Mouse (Mus musculus) forelimb bud, embryonic 11.5 days (tissue): ENCODE data around the gene Tmem123.

Experiments used
- DNase-seq: peaks from one replicate; pipeline ENCODE4 v3.0.0-alpha.2; 2012; ENCODE audit warnings: low read depth, low spot score

Tmem123 gene

GRCm38 (mm10) chr9:7824916-7825315, 61.1 kb downstream of the Tmem123 start:
- no peak for DNase-seq

- DNase-seq = no peak
These were observed 64.9 kb downstream of the Tmem123 start for GRCm38 (mm10) chr9:7828706-7829105.

GRCm38 (mm10) chr9:7829531-7830528, 66.0 kb downstream of the Tmem123 start:
- no peak for DNase-seq

GRCm38 (mm10) chr9:7833421-7833820, 69.6 kb downstream of the Tmem123 start:
- no peak for DNase-seq

GRCm38 (mm10) chr9:7835302-7835701, 71.5 kb downstream of the Tmem123 start:
- DNase-seq = no peak

GRCm38 (mm10) chr9:7836331-7836730, 72.5 kb downstream of the Tmem123 start:
- DNase-seq = peak; percentile 39

GRCm38 (mm10) chr9:7836905-7837805, 73.3 kb downstream of the Tmem123 start, which contains the start of gene Birc2:
Birc2 (minus strand) TSS chr9:7837064.
- peak; percentile 98 for DNase-seq

GRCm38 (mm10) chr9:7837806-7838440, 74.1 kb downstream of the Tmem123 start:
- peak; percentile 39 for DNase-seq

GRCm38 (mm10) chr9:7841221-7841620, 77.4 kb downstream of the Tmem123 start:
- no peak for DNase-seq
